Mouse (Mus musculus): ENCODE measurements around the gene Myof. TPM values are rescaled to one million over a fixed set of nuclear protein-coding genes. Genes with fewer than 3 reads are reported as not detected.

Myof gene
- polyA plus RNA-seq, 1 experiment: 8.1 TPM

DNA sequence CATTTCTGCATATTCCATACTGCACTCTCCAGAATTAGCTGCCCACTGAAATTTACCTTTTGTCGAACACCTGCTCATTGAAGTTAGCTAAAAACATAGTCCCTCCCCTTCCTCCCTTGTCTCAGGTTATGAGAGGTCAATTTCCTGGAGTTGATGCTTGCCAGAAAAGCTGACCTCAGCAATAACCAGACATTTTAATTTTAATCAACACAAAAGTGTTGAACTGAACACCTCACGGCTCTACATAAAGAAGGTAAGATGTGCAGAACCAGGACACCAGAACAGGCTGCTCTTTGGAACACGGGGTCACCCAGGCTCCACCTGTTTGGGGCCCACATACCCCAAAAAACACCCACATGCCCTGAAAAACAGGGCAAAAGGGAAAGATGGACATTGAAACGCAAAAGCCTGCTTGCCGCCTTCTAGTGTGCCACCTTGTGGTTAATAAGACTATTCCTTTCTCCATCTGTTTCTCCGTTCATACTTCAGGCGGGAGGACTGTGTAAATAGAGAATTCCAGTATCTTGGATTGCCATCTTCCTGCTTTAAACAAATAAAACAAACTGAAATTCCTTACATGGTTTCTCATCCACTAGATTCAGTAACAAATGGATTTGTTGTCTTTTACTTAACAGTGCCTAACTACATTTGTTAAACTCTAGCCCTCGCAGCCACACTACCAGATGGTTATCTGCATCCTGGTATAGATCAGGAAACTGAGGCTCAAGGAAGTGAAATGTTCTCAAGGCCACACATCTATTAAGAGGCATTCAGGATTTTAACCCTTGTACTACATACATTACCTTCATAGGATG lies 10.1 kb upstream of the Myof start:
- H3K27ac ChIP-seq (ENCODE audit: control insufficient read depth, insufficient read depth, low read length): no peak overlapping the region
- 20% methylated on average over 8 of the region's 8 CpGs for WGBS
- peaks cover 6% of the 10 kb centered on the region for H3K4me1 ChIP-seq (replicated peaks; ENCODE audit: control insufficient read depth, insufficient read depth, low read length)
- H3K36me3 ChIP-seq (ENCODE audit: control insufficient read depth, insufficient read depth, low read length): no peaks in the 10 kb centered on the region
- no peak for TF ChIP-seq POLR2A (IDR thresholded peaks at IDR 0.05; ENCODE audit: control insufficient read depth, extremely low read depth, insufficient read depth, low read length, poor library complexity)
- TF ChIP-seq CTCF (IDR thresholded peaks at IDR 0.05; ENCODE audit: borderline replicate concordance, control insufficient read depth, extremely low read depth, insufficient read depth, low read length, poor library complexity): no peak
- no peak for DNase-seq
- H3K27me3 ChIP-seq (ENCODE audit: control insufficient read depth, insufficient read depth, low read length): no peaks in the 10 kb centered on the region
- H3K4me3 ChIP-seq (ENCODE audit: control insufficient read depth, insufficient read depth, low read length): no peak overlapping the region

- Histone ChIP-seq H3K4me3 (ENCODE audit: control insufficient read depth, insufficient read depth, low read length) (no peak overlapping the region), H3K4me1 (replicated peaks; ENCODE audit: control insufficient read depth, insufficient read depth, low read length) (peaks cover 4% of the 10 kb centered on the region), H3K27me3 (ENCODE audit: control insufficient read depth, insufficient read depth, low read length) (no peaks in the 10 kb centered on the region; the same call in 1 of the 2 replicates), H3K27ac (ENCODE audit: control insufficient read depth, insufficient read depth, low read length) (no peak overlapping the region), H3K36me3 (ENCODE audit: control insufficient read depth, insufficient read depth, low read length) (no peaks in the 10 kb centered on the region)
- WGBS: 100% methylated on average over 1 of the region's 1 CpGs
- TF ChIP-seq CTCF (IDR thresholded peaks at IDR 0.05; ENCODE audit: borderline replicate concordance, control insufficient read depth, extremely low read depth, insufficient read depth, low read length, poor library complexity) (no peak), POLR2A (IDR thresholded peaks at IDR 0.05; ENCODE audit: control insufficient read depth, extremely low read depth, insufficient read depth, low read length, poor library complexity) (no peak)
- DNase-seq: no peak
These were observed 6.3 kb upstream of the Myof start for GRCm38 (mm10) chr19:38049686-38050085.

GRCm38 (mm10) chr19:38045198-38045597 lies 1.8 kb upstream of the Myof start:
- DNase-seq: no peak
- H3K27ac ChIP-seq (ENCODE audit: control insufficient read depth, insufficient read depth, low read length): no peak overlapping the region
- no peaks in the 10 kb centered on the region for H3K4me1 ChIP-seq (replicated peaks; ENCODE audit: control insufficient read depth, insufficient read depth, low read length)
- H3K27me3 ChIP-seq (ENCODE audit: control insufficient read depth, insufficient read depth, low read length): no peaks in the 10 kb centered on the region; the same call in 1 of the 2 replicates
- no peak overlapping the region for H3K4me3 ChIP-seq (ENCODE audit: control insufficient read depth, insufficient read depth, low read length)
- TF ChIP-seq POLR2A (IDR thresholded peaks at IDR 0.05; ENCODE audit: control insufficient read depth, extremely low read depth, insufficient read depth, low read length, poor library complexity): no peak
- TF ChIP-seq CTCF (IDR thresholded peaks at IDR 0.05; ENCODE audit: borderline replicate concordance, control insufficient read depth, extremely low read depth, insufficient read depth, low read length, poor library complexity): no peak
- no peaks in the 10 kb centered on the region for H3K36me3 ChIP-seq (ENCODE audit: control insufficient read depth, insufficient read depth, low read length)
- WGBS: 93% methylated on average over 3 of the region's 3 CpGs

- TF ChIP-seq POLR2A (IDR thresholded peaks at IDR 0.05; ENCODE audit: control insufficient read depth, extremely low read depth, insufficient read depth, low read length, poor library complexity) (no peak), CTCF (IDR thresholded peaks at IDR 0.05; ENCODE audit: borderline replicate concordance, control insufficient read depth, extremely low read depth, insufficient read depth, low read length, poor library complexity) (no peak)
- Histone ChIP-seq H3K4me1 (replicated peaks; ENCODE audit: control insufficient read depth, insufficient read depth, low read length) (no peaks in the 10 kb centered on the region), H3K36me3 (ENCODE audit: control insufficient read depth, insufficient read depth, low read length) (no peaks in the 10 kb centered on the region), H3K27ac (ENCODE audit: control insufficient read depth, insufficient read depth, low read length) (no peak overlapping the region), H3K4me3 (ENCODE audit: control insufficient read depth, insufficient read depth, low read length) (no peak overlapping the region), H3K27me3 (ENCODE audit: control insufficient read depth, insufficient read depth, low read length) (no peaks in the 10 kb centered on the region; the same call in 1 of the 2 replicates)
- DNase-seq: no peak
- whole genome bisulfite sequencing: 3% methylated on average over 5 of the region's 5 CpGs
These were observed 1.1 kb downstream of the Myof start for GRCm38 (mm10) chr19:38042261-38042722.

DNA sequence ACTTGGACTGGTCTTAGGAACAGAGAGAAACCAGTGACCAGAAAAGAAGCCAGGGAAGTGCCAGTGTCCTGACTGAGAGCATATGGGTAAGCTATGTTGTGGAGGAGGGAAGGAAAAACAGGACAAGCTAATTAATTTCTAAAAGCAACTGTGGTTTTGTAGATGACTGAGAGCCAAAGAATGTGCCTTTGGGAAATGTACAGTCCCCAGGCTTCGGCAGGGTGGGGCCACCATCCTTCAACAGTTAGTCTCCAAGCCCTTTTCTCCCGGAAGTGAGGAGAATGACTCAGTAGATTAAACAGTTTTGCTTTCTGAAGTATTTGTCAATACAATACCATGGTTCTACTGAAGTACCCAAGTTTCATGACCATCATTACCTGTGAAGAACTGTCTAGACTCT lies 5.1 kb downstream of the Myof start:
- 90% methylated on average over 2 of the region's 2 CpGs for WGBS
- no peaks in the 10 kb centered on the region; the same call in 1 of the 2 replicates for H3K27me3 ChIP-seq (ENCODE audit: control insufficient read depth, insufficient read depth, low read length)
- H3K36me3 ChIP-seq (ENCODE audit: control insufficient read depth, insufficient read depth, low read length): no peaks in the 10 kb centered on the region
- TF ChIP-seq POLR2A (IDR thresholded peaks at IDR 0.05; ENCODE audit: control insufficient read depth, extremely low read depth, insufficient read depth, low read length, poor library complexity) (no peak), CTCF (IDR thresholded peaks at IDR 0.05; ENCODE audit: borderline replicate concordance, control insufficient read depth, extremely low read depth, insufficient read depth, low read length, poor library complexity) (no peak)
- no peaks in the 10 kb centered on the region for H3K4me1 ChIP-seq (replicated peaks; ENCODE audit: control insufficient read depth, insufficient read depth, low read length)
- no peak for DNase-seq
- H3K4me3 ChIP-seq (ENCODE audit: control insufficient read depth, insufficient read depth, low read length): no peak overlapping the region
- H3K27ac ChIP-seq (ENCODE audit: control insufficient read depth, insufficient read depth, low read length): no peak overlapping the region

DNA sequence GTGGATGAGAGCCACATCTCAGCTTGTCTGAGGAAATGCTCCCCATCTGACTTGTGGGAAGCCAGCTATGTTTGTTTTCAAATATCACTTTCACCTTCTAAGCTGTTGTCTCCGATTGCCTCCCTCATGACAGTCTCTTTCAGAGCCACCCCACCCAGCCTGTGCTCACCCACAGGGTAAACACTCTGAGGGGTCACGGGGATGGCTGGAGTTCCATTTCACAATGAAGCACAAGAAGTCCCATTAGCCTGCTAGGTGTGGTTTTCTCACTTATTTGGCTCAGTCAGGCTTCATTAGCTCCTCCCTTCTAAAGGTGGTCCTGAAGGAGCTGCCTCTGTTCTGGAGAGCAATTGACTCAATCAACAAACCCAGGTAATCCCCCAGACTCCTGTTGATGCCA lies 7.6 kb downstream of the Myof start:
- Histone ChIP-seq H3K4me1 (replicated peaks; ENCODE audit: control insufficient read depth, insufficient read depth, low read length) (0 out of 2 replicates have a peak, but pooled peaks cover 2% of the 10 kb centered on the region), H3K27ac (ENCODE audit: control insufficient read depth, insufficient read depth, low read length) (no peak overlapping the region), H3K36me3 (ENCODE audit: control insufficient read depth, insufficient read depth, low read length) (no peaks in the 10 kb centered on the region), H3K27me3 (ENCODE audit: control insufficient read depth, insufficient read depth, low read length) (no peaks in the 10 kb centered on the region), H3K4me3 (ENCODE audit: control insufficient read depth, insufficient read depth, low read length) (no peak overlapping the region)
- no peak for DNase-seq
- TF ChIP-seq POLR2A (IDR thresholded peaks at IDR 0.05; ENCODE audit: control insufficient read depth, extremely low read depth, insufficient read depth, low read length, poor library complexity) (no peak), CTCF (IDR thresholded peaks at IDR 0.05; ENCODE audit: borderline replicate concordance, control insufficient read depth, extremely low read depth, insufficient read depth, low read length, poor library complexity) (no peak)
- WGBS: 92% methylated on average over 2 of the region's 2 CpGs
